Mouse (Mus musculus): ENCODE data around the gene Psme1.
A peak's percentile ranks its signal among the peaks of the same experiment; 100 is the strongest.

Gene Psme1

GRCm38 (mm10) chr14:55577871-55578667, at the start of gene Psme1:
TSS of gene Psme1 (plus strand) at chr14:55578123.
- DNase-seq = peak; percentile 84

DNA sequence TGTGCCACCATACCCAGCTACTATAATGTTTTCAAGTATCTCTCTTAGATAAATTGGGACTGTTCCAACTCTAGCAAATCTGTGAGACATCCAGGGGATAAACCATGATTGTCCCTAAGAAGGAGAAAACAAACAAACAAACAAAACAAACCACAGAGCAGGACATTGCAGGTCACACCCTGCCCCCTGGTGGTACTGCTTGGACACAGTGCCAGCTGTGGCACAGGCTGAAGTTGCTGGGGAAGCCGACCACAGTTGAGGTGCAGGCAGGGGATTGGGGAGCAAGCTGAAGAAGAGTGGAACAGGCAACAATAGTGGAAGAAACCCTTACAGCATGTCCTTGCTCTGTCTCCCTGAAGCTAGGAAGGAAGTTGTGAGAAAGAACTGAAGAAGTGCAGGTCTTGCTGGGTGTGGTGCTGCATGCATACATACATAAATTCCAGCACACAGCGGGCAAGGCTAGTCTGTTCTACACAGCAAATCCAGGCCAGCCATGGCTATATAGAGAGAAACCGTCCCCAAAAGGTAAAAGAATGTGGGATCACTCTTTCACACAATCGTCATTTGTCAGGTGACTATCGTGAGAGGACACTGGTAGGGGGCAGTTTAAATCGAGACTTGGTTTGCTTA, 41.7 kb upstream of the Psme1 start:
- peak; percentile 44 for DNase-seq

GRCm38 (mm10) chr14:55540067-55540786, 37.7 kb upstream of the Psme1 start, which contains the start of gene Pck2:
TSS of gene Pck2 (plus strand) at chr14:55540266.
- DNase-seq = peak; percentile 88

GRCm38 (mm10) chr14:55540787-55541321, 37.1 kb upstream of the Psme1 start:
- peak; percentile 71 for DNase-seq

DNA sequence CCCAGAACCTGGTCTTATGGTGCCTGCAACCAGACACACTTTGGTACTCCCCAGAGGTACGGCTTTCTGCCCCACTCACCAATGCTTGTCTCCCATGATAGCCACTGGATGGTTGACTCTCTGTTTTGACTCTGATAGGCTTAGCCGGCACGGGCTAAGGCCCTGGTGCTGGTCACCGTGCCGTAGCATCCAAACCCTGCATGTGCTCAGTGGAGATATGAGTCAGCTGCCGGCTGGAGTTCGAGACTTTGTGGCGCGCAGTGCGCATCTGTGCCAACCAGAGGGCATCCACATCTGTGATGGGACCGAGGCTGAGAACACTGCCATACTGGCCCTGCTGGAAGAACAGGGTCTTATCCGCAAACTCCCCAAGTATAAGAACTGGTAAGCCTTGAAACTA, 35.7 kb upstream of the Psme1 start:
- no peak for DNase-seq

GRCm38 (mm10) chr14:55544334-55544733, 33.6 kb upstream of the Psme1 start:
- no peak for DNase-seq

DNA sequence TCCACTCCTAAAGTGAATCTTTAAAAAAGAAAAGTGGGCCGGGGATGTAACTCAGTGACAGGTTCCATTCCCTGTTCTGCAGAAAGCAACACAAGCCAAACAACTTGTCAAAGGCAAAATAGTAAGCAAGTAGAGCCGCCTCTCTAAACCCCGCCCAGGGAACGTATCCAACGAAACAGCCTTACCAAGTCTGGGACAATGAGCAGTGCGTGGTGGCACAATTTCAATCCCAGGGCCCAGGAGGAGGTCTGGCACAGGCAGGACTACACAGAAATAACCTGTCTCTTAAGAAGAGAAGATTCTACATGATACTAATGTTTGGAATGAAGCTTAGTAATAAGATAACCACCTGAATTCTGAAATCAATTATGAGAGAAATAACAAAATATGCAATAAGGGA, 27.7 kb upstream of the Psme1 start:
- no peak for DNase-seq

GRCm38 (mm10) chr14:55551347-55551746, 26.6 kb upstream of the Psme1 start:
- DNase-seq = no peak

GRCm38 (mm10) chr14:55551794-55552193, 26.1 kb upstream of the Psme1 start:
- DNase-seq = no peak

DNA sequence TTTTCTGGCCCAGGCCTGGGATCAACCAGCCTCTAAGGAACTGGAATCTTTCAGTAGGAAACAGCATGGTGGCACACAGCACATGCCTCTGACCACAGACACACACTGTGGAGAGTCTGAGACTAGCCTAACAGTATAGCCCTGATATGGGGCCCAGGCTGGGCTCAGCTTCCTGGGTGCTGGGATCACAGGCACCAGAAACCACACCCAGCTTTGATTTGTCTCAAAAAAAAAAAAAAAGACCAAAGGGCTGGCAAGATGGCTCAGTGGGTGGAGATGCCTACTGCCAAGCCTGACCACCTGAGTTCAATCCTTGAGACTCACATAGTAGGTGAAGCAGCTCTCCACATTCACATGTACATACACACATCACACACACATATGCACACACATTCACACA, 23.3 kb upstream of the Psme1 start:
- no peak for DNase-seq

GRCm38 (mm10) chr14:55555788-55556187, 22.1 kb upstream of the Psme1 start:
- no peak for DNase-seq

- DNase-seq = peak; percentile 76
Measured at GRCm38 (mm10) chr14:55557003-55557402, 20.9 kb upstream of the Psme1 start.

- no peak for DNase-seq
Measured at GRCm38 (mm10) chr14:55557587-55557986, 20.3 kb upstream of the Psme1 start.

DNA sequence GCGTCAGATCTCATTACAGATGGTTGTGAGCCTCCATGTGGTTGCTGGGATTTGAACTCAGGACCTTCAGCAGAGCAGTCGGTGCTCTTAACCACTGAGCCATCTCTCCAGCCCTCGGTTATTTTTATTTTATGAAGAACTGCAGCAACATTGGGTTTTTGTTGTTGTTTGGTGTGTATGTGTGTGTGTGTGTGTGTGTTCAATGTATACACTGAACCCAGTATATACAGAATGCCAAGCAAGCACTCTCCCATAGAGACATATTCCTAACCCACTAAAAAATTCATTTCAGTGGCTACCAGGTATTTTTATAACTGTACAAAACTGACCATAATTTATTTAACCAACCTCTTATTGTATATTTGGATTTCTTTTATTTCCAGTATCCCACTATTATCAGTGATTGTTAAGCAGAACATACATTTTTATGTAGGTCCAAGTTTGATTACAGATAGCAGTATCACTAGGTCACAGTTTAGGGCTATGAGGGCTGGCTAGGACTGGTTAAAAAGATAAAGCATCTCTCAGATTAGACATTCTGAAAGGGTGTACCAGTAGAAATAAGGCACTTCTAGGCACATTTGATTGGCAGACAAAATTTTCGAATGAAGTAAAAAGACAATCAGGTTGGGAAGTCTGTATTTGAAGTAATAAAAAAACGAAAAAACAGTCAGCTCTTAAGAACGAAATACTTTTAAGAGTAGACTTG, 19.0 kb upstream of the Psme1 start:
- DNase-seq = no peak

DNA sequence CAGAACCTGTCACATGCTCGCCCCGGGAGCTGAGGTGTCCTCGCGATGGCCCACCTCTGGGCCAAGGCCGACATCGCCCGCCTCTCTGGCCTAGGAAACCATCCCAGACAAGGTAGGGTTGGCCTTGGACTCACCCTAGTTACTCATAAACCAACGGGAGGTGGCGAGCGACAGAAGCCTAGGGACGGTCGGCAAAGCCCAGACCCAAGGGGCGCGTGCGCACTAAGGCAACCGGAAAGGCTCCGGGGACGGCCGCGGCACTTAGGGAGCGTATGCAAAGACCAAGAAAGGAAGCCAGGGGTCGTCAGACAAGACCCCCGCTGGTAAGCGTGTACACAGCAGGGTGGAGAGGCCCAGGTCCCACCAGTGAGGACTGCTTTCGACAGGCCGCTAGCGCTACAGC, 18.1 kb upstream of the Psme1 start, which contains the start of gene Dcaf11:
TSS of gene Dcaf11 (plus strand) at position 208 of the 403 bp plus-strand sequence.
- peak; percentile 89 for DNase-seq

- peak; percentile 100 for DNase-seq
Measured at GRCm38 (mm10) chr14:55560202-55561073, 17.5 kb upstream of the Psme1 start, which contains the start of gene A730061H03Rik. TSS of gene A730061H03Rik (minus strand) at chr14:55560406.

DNA sequence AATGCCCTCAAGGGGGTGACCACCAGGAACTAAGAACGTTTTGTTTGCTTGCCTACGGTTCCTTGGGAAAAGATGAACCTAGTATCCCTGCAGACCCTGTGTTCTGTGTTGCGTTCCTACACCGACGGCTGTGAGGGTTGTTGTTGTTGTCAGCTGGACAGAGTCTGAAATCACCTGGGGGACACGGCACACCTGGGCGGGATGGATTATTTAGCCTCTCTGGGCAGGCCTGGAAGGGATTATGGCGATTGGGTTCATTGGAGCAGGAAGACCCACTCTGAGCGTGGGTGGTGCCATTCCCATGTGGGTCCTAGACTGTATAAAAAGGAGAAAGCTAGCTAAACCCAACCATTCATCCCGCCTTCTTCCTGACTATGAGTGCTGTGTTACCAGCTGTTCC, 16.1 kb upstream of the Psme1 start:
- no peak for DNase-seq

GRCm38 (mm10) chr14:55563249-55563648, 14.7 kb upstream of the Psme1 start:
- DNase-seq = no peak

- no peak for DNase-seq
Measured at GRCm38 (mm10) chr14:55565748-55566147, 12.2 kb upstream of the Psme1 start.

DNA sequence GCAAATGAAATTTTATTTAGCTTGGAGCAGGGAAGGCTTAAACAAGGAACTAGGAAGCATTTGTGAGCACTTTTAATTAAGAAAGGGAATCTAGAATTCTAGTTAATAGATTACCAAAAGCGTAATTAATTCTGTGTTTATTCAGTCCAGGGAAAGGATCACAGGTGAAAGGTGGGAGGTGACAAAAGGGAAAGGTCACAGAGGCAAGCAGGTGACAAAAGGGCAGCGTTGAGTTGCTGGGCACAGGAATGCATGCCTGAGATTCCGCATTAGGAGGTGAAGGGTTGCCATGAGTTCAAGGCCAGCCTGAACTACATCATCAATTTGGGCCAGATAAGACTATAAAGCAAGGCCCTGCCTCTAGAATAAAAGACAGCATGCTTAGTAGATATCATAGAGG, 10.4 kb upstream of the Psme1 start:
- no peak for DNase-seq

DNA sequence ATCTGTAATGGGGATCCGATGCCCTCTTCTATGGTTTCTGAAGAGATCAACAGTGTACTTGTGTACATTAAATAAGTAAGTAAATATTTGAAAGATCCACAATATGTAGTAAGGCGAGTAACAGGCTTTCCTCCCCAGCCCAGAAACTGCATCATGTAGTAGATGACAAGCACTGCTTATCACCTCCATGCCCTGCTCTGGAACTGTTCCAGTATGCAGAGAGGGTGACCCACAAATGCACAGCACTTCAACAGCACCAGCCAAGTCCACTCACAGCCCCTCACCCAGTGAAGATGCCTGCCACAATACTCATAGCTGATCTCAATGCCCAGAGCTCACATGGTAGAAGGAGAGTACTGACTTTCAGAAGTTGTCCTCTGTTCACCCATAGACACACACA, 7.3 kb upstream of the Psme1 start:
- DNase-seq = no peak

GRCm38 (mm10) chr14:55571760-55572159, 6.2 kb upstream of the Psme1 start:
- DNase-seq = no peak

Measured in layer of hippocampus, adult 9-11 months (tissue).